Mouse (Mus musculus) G1E (cell line): Measurements from ENCODE around the gene Pik3r2.

ENCODE experiments used
- CTCF ChIP-seq: IDR thresholded peaks from 2 replicates; pipeline ENCODE4 v1.5.1; 2012; ENCODE audit warnings: low read depth, low read length, inconsistent platforms, mixed read lengths
- GATA2 ChIP-seq: IDR thresholded peaks from 2 replicates; pipeline ENCODE4 v1.6.1; 2012; ENCODE audit warnings: low read depth, low read length, inconsistent platforms, borderline replicate concordance
- POLR2AphosphoS5 ChIP-seq: IDR thresholded peaks from 2 replicates; pipeline ENCODE4 v1.6.1; 2012; ENCODE audit warnings: low read depth, low read length, inconsistent platforms; ENCODE audit not compliant: insufficient replicate concordance

- TF ChIP-seq CTCF (no peak), GATA2 (no peak), POLR2AphosphoS5 (no peak)
Observed at GRCm38 (mm10) chr8:70808239-70808638, 31.7 kb upstream of the Pik3r2 start, which contains the start of gene Il12rb1.
